Mouse (Mus musculus): ENCODE results near the gene Slf1.
"Not testable (repeated sequence)": the region's sequence is repeated elsewhere in the genome, so short reads cannot be mapped to it uniquely, and the experiment has no call there.

Slf1 gene

GRCm38 (mm10) chr13:77134931-77135620 is at the start of gene Slf1, which contains the start of gene 2210408I21Rik:
Gene Slf1, minus strand, starts transcription at chr13:77135473.
Gene 2210408I21Rik, plus strand, starts transcription at chr13:77135540.
- peak; percentile 90 for DNase-seq (ENCODE audit: inconsistent ontology term)

GRCm38 (mm10) chr13:77177931-77178330 is 42.7 kb upstream of the Slf1 start:
- DNase-seq (ENCODE audit: inconsistent ontology term), result no peak

GRCm38 (mm10) chr13:77140890-77141289 is 5.6 kb upstream of the Slf1 start:
- no peak for DNase-seq (ENCODE audit: inconsistent ontology term)

GRCm38 (mm10) chr13:77135621-77135981 is 328 bp upstream of the Slf1 start:
- DNase-seq (ENCODE audit: inconsistent ontology term), result no peak

- no peak for DNase-seq (ENCODE audit: inconsistent ontology term)
Measured at GRCm38 (mm10) chr13:77131132-77131531, 4.1 kb downstream of the Slf1 start.

GRCm38 (mm10) chr13:77128240-77128639 is 7.0 kb downstream of the Slf1 start:
- peak; percentile 14 for DNase-seq (ENCODE audit: inconsistent ontology term)

GRCm38 (mm10) chr13:77125159-77125558 is 10.1 kb downstream of the Slf1 start:
- no peak for DNase-seq (ENCODE audit: inconsistent ontology term)

GRCm38 (mm10) chr13:77118695-77119094 is 16.6 kb downstream of the Slf1 start:
- DNase-seq (ENCODE audit: inconsistent ontology term), result no peak

GRCm38 (mm10) chr13:77107734-77108133 is 27.5 kb downstream of the Slf1 start:
- no peak for DNase-seq (ENCODE audit: inconsistent ontology term)

- DNase-seq (ENCODE audit: inconsistent ontology term), result not testable (repeated sequence)
Measured at GRCm38 (mm10) chr13:77092876-77093275, 42.4 kb downstream of the Slf1 start.

- DNase-seq (ENCODE audit: inconsistent ontology term), result no peak
Measured at GRCm38 (mm10) chr13:77072030-77072429, 63.2 kb downstream of the Slf1 start.

GRCm38 (mm10) chr13:77068847-77069246 is 66.4 kb downstream of the Slf1 start:
- no peak for DNase-seq (ENCODE audit: inconsistent ontology term)

- no peak for DNase-seq (ENCODE audit: inconsistent ontology term)
Measured at GRCm38 (mm10) chr13:77063221-77063620, 72.1 kb downstream of the Slf1 start.

- no peak for DNase-seq (ENCODE audit: inconsistent ontology term)
Measured at GRCm38 (mm10) chr13:77049736-77050135, 85.5 kb downstream of the Slf1 start.

- no peak for DNase-seq (ENCODE audit: inconsistent ontology term)
Measured at GRCm38 (mm10) chr13:77048461-77048860, 86.8 kb downstream of the Slf1 start.

GRCm38 (mm10) chr13:77047179-77047931 is 87.9 kb downstream of the Slf1 start:
- DNase-seq (ENCODE audit: inconsistent ontology term), result no peak

GRCm38 (mm10) chr13:77046416-77046815 is 88.9 kb downstream of the Slf1 start:
- peak; percentile 14 for DNase-seq (ENCODE audit: inconsistent ontology term)

GRCm38 (mm10) chr13:77045375-77045774 is 89.9 kb downstream of the Slf1 start:
- DNase-seq (ENCODE audit: inconsistent ontology term), result no peak

- no peak for DNase-seq (ENCODE audit: inconsistent ontology term)
Measured at GRCm38 (mm10) chr13:77043375-77043774, 91.9 kb downstream of the Slf1 start.

- DNase-seq (ENCODE audit: inconsistent ontology term), result no peak
Measured at GRCm38 (mm10) chr13:77029594-77029993, 105.7 kb downstream of the Slf1 start.

GRCm38 (mm10) chr13:77018851-77019250 is 116.4 kb downstream of the Slf1 start:
- DNase-seq (ENCODE audit: inconsistent ontology term), result no peak

- DNase-seq (ENCODE audit: inconsistent ontology term), result no peak
Measured at GRCm38 (mm10) chr13:77003684-77004083, 131.6 kb downstream of the Slf1 start.

- DNase-seq (ENCODE audit: inconsistent ontology term), result no peak
Measured at GRCm38 (mm10) chr13:77002628-77003027, 132.6 kb downstream of the Slf1 start.
